Mouse (Mus musculus) liver, embryonic 14.5 days (tissue): ENCODE measurements around the gene Cnnm3. TPM values are rescaled to one million over a fixed set of nuclear protein-coding genes. Genes with fewer than 3 reads are reported as not detected.

Experiments
- ATAC-seq: fragments of 200-750 bp; cut with Nextera tagmentation; 2 replicates; pipeline ENCODE4 v1.8.0; 2017; ENCODE audit warnings: moderate number of reproducible peaks, mild to moderate bottlenecking, moderate library complexity; ENCODE audit not compliant: insufficient read depth
- DNase-seq, 3 experiments: peaks; one replicate each; pipeline ENCODE4 v3.0.0-alpha.2; 2012 to 2013; ENCODE audit warnings: low read depth in 3 of 3, low spot score in 3 of 3
- H3K27ac ChIP-seq: fragments of 300-500 bp; sonication (generic); 2 replicates; pipeline ENCODE4 v1.5.1; 2014; ENCODE audit warnings: moderate library complexity, mild to moderate bottlenecking, control low read depth, inconsistent platforms
- H3K27me3 ChIP-seq: fragments of 300-500 bp; sonication (generic); 2 replicates; pipeline ENCODE4 v1.6.1; 2014; ENCODE audit warnings: mild to moderate bottlenecking, low read length, moderate library complexity; ENCODE audit not compliant: control insufficient read depth, insufficient read depth
- H3K36me3 ChIP-seq: fragments of 300-500 bp; sonication (generic); replicated peaks from 2 replicates; pipeline ENCODE4 v1.6.1; 2014; ENCODE audit warnings: low read depth; ENCODE audit not compliant: control insufficient read depth, insufficient read depth
- H3K4me1 ChIP-seq, 2 experiments: fragments of 200-500 bp in 1 of 2; fragments of 300-500 bp in 1 of 2; sonication (generic) in 1 of 2; replicated peaks; 2 replicates each; pipeline ENCODE4 v1.6.1; 2012 to 2014; ENCODE audit warnings: antibody characterized with exemption in 1 of 2, inconsistent platforms in 1 of 2, low read length in 1 of 2; ENCODE audit not compliant: control insufficient read depth in 2 of 2, insufficient read depth in 2 of 2
- H3K4me2 ChIP-seq: fragments of 300-500 bp; sonication (generic); 2 replicates; pipeline ENCODE4 v1.6.1; 2014; ENCODE audit warnings: low read depth, mild to moderate bottlenecking, control low read depth, moderate library complexity
- H3K4me3 ChIP-seq, 2 experiments: fragments of 200-500 bp in 1 of 2; fragments of 300-500 bp in 1 of 2; sonication (generic) in 1 of 2; 2 replicates each; pipeline ENCODE4 v1.5.1; 2012 to 2014; ENCODE audit warnings: low read depth in 2 of 2, low read length in 2 of 2, mild to moderate bottlenecking in 2 of 2, control low read depth in 1 of 2, inconsistent platforms in 1 of 2, moderate library complexity in 1 of 2; ENCODE audit not compliant: insufficient read depth in 1 of 2
- H3K9ac ChIP-seq: fragments of 300-500 bp; sonication (generic); replicated peaks from 2 replicates; pipeline ENCODE4 v1.6.1; 2014; ENCODE audit warnings: mild to moderate bottlenecking, control low read depth, moderate library complexity
- H3K9me3 ChIP-seq: fragments of 300-500 bp; sonication (generic); 2 replicates; pipeline ENCODE4 v1.6.1; 2016; ENCODE audit warnings: low read length, mixed read lengths; ENCODE audit not compliant: control insufficient read depth
- CTCF ChIP-seq: IDR thresholded peaks from 2 replicates; pipeline ENCODE4 v1.5.1; 2016; ENCODE audit warnings: antibody characterized with exemption, low read depth, control low read depth
- EP300 ChIP-seq: IDR thresholded peaks from 2 replicates; pipeline ENCODE4 v1.6.1; 2016; ENCODE audit warnings: antibody characterized with exemption, low read depth
- WGBS: fragments of 180-500 bp; shearing (Covaris S2); extraction: QIAGEN DNeasy Blood & Tissue Kit; methylation state at CpG from one replicate; pipeline ENCODE4 v1.1.7; 2014; ENCODE audit not compliant: insufficient replicate concordance; 5-methylcytosine and 5-hydroxymethylcytosine counted together
- polyA plus RNA-seq, 2 experiments: library from polyadenylated mRNA; depleted of rRNA in 1 of 2; stranded (reverse) in 1 of 2; unstranded in 1 of 2; fragments of >200 nt; fragmentation: Nextera tagmentation in 1 of 2; extraction: Ambion mirVana in 1 of 2; gene quantifications; 2 replicates each; pipeline versions ENCODE4 v1.2.1 to v1.2.3; 2012 to 2014

Gene Cnnm3
- polyA plus RNA-seq, 2 experiments: 0.86 to 3.7 TPM

GRCm38 (mm10) chr1:36523332-36524013 lies 11.8 kb downstream of the Cnnm3 start:
- no peak overlapping the region for H3K4me3 ChIP-seq
- no peak overlapping the region for H3K4me2 ChIP-seq
- no peak for ATAC-seq
- TF ChIP-seq EP300 (no peak), CTCF (no peak)
- H3K4me1 ChIP-seq: no peaks in the 10 kb centered on the region
- DNase-seq: no peak
- no peak overlapping the region for H3K9ac ChIP-seq
- no peak overlapping the region for H3K27ac ChIP-seq
- H3K9me3 ChIP-seq: no peaks in the 10 kb centered on the region
- H3K36me3 ChIP-seq: peaks cover 15% of the 10 kb centered on the region
- H3K27me3 ChIP-seq: no peaks in the 10 kb centered on the region
- 79% methylated on average over 9 of the region's 9 CpGs for WGBS

GRCm38 (mm10) chr1:36524058-36524457 lies 12.4 kb downstream of the Cnnm3 start:
- no peaks in the 10 kb centered on the region for H3K27me3 ChIP-seq
- H3K9me3 ChIP-seq: no peaks in the 10 kb centered on the region
- peaks cover 15% of the 10 kb centered on the region for H3K36me3 ChIP-seq
- no peak overlapping the region for H3K9ac ChIP-seq
- no peak overlapping the region for H3K27ac ChIP-seq
- no peak for TF ChIP-seq EP300
- TF ChIP-seq CTCF: no peak
- ATAC-seq (no peak), DNase-seq (no peak)
- H3K4me3 ChIP-seq: no peak overlapping the region
- no peak overlapping the region for H3K4me2 ChIP-seq
- H3K4me1 ChIP-seq: no peaks in the 10 kb centered on the region
- WGBS: 83% methylated on average over 5 of the region's 5 CpGs

DNA sequence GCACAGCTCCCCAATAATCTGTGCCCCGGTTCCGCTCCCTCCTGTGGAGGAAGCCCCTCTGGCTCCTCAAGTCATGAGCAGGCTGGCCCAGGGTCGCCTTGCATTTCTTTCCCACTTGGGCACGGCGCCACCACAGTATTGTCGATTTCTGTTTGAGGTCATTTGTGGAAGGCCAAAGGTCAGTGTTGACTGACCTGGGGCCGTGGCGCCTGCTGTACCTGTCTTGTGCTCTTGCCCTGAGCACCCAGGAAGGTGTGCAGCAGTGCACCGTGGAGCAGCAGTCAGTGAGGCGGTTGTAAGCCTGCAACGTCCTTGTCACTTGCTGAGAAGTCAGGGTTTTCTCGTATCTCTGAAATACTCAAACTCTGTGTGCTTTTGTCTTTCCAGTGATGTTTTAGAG lies 14.1 kb downstream of the Cnnm3 start:
- Histone ChIP-seq H3K9ac (no peak overlapping the region), H3K4me2 (no peak overlapping the region), H3K27ac (no peak overlapping the region), H3K27me3 (no peaks in the 10 kb centered on the region), H3K4me1 (no peaks in the 10 kb centered on the region), H3K4me3 (no peak overlapping the region), H3K9me3 (no peaks in the 10 kb centered on the region), H3K36me3 (peaks cover 12% of the 10 kb centered on the region)
- no peak for TF ChIP-seq CTCF
- TF ChIP-seq EP300: no peak
- ATAC-seq: no peak
- DNase-seq: no peak
- WGBS: 75% methylated on average over 12 of the region's 12 CpGs

DNA sequence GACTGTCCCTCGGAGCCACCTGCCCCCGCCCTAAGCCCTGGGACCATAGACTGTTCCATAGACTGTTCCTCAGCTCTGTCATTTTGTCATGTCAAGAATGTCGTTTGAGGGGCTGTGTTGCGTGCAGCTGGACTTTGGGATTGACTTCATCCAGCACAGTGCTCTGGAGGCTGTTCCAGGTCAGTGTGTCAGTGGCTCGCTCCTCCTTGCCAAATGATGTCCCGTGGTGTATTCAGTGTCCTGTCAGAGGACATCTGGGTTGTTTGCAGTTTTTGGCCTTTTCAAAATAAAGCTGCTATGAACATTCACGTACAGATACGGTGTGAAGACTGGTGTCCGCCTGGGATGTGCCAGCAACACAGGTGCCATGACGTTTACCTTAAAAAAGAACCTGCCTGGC lies 15.2 kb downstream of the Cnnm3 start:
- no peaks in the 10 kb centered on the region for H3K27me3 ChIP-seq
- no peak overlapping the region for H3K9ac ChIP-seq
- H3K9me3 ChIP-seq: no peaks in the 10 kb centered on the region
- ATAC-seq (no peak), DNase-seq (no peak)
- H3K4me3 ChIP-seq: no peak overlapping the region
- 83% methylated on average over 10 of the region's 10 CpGs for WGBS
- H3K4me1 ChIP-seq: no peaks in the 10 kb centered on the region
- TF ChIP-seq EP300 (no peak), CTCF (no peak)
- peaks cover under 1% of the 10 kb centered on the region; the same call in 1 of the 2 replicates for H3K36me3 ChIP-seq
- H3K4me2 ChIP-seq: no peak overlapping the region
- H3K27ac ChIP-seq: no peak overlapping the region

GRCm38 (mm10) chr1:36528351-36528750 lies 16.7 kb downstream of the Cnnm3 start:
- Histone ChIP-seq H3K4me3 (no peak overlapping the region), H3K9me3 (no peaks in the 10 kb centered on the region), H3K4me2 (no peak overlapping the region), H3K27ac (no peak overlapping the region), H3K9ac (no peak overlapping the region), H3K4me1 (no peaks in the 10 kb centered on the region), H3K27me3 (no peaks in the 10 kb centered on the region), H3K36me3 (no peaks in the 10 kb centered on the region; the same call in 1 of the 2 replicates)
- ATAC-seq (no peak), DNase-seq (no peak)
- TF ChIP-seq CTCF (no peak), EP300 (no peak)
- WGBS: 33% methylated on average over 1 of the region's 1 CpGs
